Mouse (Mus musculus): Measurements from ENCODE around the gene Acot10. TPM values are rescaled to one million over a fixed set of nuclear protein-coding genes. Genes with fewer than 3 reads are reported as not detected.

Acot10 gene
- polyA plus RNA-seq, 1 experiment from 2014 or later = not detected

Other genes with a start within 250 kb of the Acot10 start
- 0.99 and 1.2 TPM in 2 replicates for gene Cdh12, start 217.5 kb downstream of the Acot10 start, polyA plus RNA-seq (2016; fragmentation: Nextera tagmentation; extraction: Ambion mirVana)

Measured in forebrain, embryonic 12.5 days (tissue).